Mouse (Mus musculus) CD4-positive helper T cell, adult 2 months (primary cell): Measurements from ENCODE around the gene Cyp19a1.

Experiments used
- DNase-seq: peaks from one replicate; pipeline ENCODE4 v3.0.0-alpha.2; 2012; ENCODE audit warnings: low read depth, missing footprints, low spot score

Gene Cyp19a1

DNA sequence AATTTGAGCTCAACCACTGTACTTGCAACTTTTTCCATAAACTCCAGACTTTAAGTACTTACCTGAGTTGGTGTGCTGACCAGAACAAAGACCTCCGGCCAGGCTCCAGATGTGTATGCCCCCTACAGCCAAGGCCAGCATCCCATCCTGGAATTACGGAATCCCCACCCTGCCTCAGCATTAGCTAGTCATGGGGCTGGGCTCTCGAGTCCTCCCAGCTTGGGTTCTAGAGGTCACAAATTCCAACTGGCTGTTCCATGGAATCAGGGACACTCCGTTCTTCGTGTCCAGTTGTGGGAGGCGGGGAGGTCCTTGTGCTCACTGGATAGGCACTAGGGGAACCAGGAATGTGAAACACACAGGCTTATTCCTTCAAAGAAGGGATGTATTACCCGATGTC is at the start of gene Cyp19a1:
Gene Cyp19a1 (minus strand): TSS at position 101 of the 400 bp plus-strand sequence.
- no peak for DNase-seq

GRCm38 (mm10) chr9:54316363-54316762 is 48.5 kb upstream of the Cyp19a1 start:
- DNase-seq: no peak

DNA sequence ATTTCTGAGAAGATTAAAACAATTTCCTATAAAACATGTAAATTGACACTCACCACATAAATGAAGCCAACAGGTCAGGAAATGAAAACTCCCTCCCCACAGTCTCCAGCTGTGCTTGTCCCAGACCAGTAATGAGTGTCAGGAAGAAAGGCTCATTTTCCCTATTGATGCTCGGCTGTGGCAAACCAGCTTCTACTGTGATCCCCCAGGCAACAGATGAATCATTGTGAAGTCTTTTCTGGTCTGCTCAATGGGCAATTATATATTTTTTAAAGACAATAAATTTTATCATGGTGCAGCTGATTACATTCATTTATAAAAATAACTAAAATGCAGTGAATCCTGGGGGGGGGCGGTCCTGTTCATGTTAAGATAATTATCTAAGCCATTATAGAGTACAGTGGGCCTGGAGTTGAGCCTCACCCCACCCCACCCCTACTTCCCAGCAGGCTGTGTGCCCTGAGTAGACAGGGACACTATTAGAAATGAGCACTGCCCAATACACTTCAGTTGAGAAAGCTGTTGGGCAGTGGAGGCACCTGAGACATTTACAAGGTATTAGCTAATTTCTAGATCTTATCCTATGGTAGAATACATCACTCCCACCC is 40.9 kb upstream of the Cyp19a1 start:
- no peak for DNase-seq

DNA sequence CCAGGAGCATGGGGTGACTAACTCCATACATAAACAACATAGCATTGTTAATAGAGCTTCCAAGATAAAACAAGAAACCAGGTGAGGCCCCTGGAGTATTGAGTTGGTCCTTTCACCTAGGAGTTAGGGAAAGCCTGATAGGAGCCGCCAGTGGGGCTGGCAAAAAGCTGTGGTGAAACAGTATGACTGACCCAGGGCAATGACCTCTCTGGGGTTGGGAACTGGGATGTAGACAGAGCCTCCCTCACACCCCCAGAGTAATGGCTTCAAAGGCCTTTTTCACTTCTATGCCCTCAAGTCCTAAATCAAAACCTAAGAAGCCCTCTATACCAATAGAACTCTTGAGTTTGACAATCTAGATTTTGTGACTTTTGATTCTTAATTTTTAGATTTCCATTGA is 40.3 kb upstream of the Cyp19a1 start:
- DNase-seq: no peak

DNA sequence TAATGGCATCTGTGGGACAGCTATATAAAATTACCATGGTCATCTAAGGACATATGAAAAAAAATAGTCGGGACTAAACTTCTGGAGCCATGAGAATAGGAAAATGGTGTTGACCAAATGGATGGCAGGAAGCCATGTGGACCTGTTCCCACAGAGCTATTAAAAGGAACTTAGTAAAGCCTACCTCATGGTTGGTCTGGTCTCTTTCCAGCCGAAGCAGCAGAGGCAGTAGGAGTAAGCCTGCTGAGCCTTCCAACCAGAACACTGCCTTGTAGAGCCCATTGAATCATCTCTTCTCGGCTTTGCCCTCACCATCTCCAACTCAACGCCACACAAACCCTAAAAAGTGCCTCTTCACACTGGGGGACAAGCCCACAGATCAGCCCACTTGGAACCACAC is 33.3 kb upstream of the Cyp19a1 start:
- no peak for DNase-seq

DNA sequence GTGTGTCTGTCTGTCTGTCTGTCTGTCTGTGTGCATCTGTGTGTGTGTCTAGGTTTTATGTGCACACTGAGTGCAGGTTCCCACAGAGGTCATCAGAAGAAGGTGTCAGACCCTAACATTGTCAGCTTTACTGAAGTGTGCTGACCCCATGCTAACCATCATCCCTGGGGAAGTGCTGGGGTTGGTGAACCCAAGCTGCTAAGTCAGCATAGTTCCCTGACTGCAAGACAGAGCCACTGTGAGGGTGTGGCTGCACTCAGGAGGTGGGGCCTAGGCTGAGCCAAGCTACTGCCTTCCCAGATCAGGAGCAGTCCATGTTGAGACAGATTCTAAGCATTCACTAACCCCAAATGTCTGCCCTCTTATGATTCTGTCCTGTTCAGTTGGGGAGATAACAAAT is 31.9 kb upstream of the Cyp19a1 start:
- DNase-seq: no peak

GRCm38 (mm10) chr9:54299389-54299788 is 31.5 kb upstream of the Cyp19a1 start:
- no peak for DNase-seq

GRCm38 (mm10) chr9:54287804-54288203 is 19.9 kb upstream of the Cyp19a1 start:
- no peak for DNase-seq

DNA sequence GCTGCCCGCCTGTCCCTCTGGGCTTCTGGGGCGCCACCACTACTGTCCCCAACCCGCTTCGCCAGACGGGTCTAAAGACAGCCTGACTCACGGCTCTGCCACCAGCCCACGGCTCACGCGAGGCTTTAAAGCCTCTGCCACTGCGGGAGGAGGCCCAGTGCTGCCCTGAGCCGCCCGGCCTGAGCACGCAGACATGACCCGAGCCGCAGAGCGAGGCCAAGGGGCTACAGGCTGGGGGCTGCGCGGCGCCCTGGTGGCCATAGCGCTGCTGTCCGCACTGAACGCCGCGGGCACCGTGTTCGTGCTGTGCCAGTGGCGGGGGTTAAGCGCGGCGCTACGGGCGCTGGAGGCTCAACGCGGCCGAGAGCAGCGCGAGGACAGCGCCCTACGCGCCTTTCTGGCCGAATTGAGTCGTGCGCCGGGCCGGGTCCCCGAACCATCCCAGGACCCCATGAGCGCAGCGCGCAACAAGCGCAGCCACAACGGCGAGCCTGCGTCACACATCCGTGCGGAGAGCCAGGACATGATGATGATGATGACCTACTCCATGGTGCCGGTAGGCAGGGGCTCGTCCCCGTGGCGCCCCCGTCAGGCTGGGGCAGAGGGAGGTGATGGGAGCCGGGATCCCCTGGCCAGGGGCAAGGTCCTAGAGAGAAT is 18.5 kb upstream of the Cyp19a1 start, which contains the start of gene Gldn:
Gene Gldn (plus strand): TSS at position 156 of the 657 bp plus-strand sequence.
- no peak for DNase-seq

DNA sequence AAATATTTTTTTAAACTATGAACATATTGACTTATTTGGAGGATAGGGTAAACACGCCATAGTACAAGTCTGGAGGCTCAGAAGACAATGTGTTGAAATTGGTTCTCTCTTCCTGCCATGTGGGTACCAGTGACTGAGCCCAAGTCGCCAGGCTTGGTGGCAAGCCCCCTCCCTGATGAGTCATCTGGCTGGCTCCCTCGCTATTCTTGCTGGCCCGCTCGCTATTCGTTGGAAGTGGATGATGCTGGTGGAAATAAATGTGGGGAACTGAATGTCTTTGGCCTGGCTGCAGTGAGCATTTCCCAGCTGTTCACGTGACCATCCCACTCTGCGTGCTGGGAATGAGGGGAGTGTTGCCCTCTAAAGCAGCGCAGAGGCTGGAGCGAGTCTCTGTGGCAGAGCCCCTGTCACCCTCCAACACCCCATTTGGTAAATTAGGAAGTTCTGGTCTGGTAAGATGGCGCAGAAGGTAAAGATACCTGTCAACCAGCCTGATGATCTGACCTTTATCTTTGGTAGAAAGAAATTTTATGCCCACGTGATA is 11.2 kb upstream of the Cyp19a1 start:
- DNase-seq: no peak

DNA sequence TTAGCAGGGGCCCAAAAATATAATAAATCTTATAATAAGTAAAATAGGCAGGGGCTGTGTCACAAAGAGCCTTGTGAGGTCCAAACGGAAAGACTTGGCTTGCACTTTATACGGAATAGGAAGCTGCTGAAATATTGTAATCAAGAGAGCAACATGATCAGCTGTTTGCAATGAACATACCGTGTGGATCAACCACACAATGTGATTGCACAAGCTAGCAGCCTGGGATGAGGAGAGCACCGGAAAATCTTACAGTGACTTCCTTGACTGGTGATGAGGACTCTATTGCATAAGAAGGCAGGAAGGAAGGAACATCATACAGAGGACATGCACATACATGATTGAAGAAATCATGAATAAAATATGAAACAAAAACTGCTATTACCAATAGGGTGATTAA is 7.4 kb upstream of the Cyp19a1 start:
- no peak for DNase-seq

DNA sequence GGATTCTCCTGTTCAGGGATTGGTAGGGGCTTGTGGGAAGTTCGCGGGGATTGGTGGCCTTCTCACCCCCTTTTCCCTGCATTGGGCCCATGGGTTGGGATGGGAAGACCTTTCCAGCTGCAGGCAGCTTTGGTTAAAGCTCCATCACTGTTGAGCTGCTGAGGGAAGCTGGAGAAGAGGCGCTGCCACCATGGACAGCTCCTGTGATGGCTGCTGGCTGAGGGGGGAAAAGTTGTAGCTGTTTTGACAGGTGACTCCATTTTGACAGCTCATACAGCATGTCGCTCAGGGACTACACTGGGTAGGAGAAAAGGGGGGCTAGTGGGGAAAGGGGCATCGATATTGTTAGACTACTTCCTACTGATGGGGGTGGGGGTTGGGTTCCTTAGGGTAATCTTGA is 3.0 kb upstream of the Cyp19a1 start:
- no peak for DNase-seq

- DNase-seq: no peak
Measured at GRCm38 (mm10) chr9:54269987-54270386, 2.1 kb upstream of the Cyp19a1 start.

- DNase-seq: no peak
Measured at GRCm38 (mm10) chr9:54264754-54265153, 3.2 kb downstream of the Cyp19a1 start.

DNA sequence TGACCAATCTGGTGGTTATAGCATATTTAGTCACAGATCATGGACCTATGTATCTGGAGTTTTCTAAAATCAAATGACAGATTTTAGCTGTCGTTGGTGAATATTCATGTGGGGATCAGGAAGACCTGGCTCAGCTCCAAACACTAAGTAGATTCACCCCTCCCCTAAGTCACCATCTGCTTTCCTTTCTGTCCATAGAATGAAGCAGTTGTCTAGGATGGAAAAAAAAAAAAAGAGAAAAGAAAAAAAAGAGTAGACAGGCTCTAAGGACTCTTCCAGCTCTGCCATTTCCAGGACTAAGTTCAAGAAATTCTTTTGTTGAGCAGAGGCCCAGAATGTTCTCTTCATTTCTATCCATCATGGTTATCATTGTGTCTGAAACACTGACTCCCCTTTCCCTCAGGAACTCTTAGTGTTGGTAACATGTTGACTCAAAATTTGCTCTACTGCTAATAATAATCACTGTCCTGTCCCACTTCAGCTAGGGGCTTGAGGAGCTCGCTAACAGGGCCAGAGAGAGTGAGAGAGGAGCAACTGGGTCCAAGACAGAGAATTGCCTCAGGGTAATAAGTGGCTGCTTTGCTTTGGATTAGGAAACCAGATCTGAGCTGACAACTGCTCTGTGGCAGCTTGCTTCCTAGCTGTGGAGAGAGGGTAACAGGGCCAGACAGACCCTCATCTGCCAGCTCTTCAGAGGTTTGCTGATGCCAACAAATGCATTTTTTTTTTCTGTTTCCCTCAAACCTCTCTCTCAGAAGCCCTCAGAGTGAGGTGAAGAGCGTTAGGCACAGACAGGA is 22.8 kb downstream of the Cyp19a1 start:
- no peak for DNase-seq

- no peak for DNase-seq
Measured at GRCm38 (mm10) chr9:54227580-54227979, 40.3 kb downstream of the Cyp19a1 start.

- no peak for DNase-seq
Measured at GRCm38 (mm10) chr9:54216511-54216910, 51.4 kb downstream of the Cyp19a1 start.

DNA sequence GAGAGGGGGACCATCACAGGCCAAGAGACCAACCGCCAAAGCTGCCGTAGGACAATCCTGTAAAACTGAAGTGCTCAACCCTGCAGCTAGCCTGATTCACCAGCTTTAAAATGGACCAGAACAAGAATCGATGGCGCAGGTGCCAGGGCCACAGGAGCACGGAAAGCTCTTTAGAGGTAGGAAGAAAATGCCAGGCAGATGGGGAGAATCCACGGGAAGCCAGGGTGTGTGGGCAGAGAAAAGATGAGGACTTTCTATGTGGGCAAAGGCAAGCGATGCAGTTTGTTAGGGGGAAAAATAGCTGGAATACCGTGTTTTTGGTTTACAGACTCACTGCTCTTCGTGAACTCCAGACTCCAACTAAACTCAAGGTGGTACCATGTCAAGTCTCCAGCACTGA is 53.0 kb downstream of the Cyp19a1 start:
- no peak for DNase-seq

DNA sequence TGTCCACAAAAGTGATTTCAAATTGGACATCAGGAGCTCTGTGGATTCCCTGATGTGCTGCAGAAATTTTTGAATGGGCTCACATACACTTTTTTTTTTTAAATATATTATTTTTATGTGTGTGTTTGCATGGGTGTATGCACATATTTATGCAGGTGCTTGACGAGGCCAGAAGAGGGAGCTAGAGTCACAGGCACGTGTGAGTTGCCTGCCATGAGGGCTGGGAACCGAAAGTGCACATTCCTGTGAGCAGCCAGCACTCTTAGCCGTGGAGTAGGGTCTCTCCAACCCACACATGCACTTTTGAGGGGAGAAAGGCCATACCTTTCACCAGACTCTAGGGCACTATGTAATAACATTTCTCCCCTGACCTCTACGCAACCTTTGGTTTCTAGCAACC is 73.1 kb downstream of the Cyp19a1 start:
- no peak for DNase-seq

GRCm38 (mm10) chr9:54191435-54191834 is 76.5 kb downstream of the Cyp19a1 start:
- no peak for DNase-seq

GRCm38 (mm10) chr9:54182484-54182883 is 85.4 kb downstream of the Cyp19a1 start:
- no peak for DNase-seq

- no peak for DNase-seq
Measured at GRCm38 (mm10) chr9:54181330-54181729, 86.6 kb downstream of the Cyp19a1 start.
